Mouse (Mus musculus): ENCODE data around the gene Kpna6.
"Not testable (repeated sequence)": the region's sequence is repeated elsewhere in the genome, so short reads cannot be mapped to it uniquely, and the experiment has no call there.

Kpna6 gene

DNA sequence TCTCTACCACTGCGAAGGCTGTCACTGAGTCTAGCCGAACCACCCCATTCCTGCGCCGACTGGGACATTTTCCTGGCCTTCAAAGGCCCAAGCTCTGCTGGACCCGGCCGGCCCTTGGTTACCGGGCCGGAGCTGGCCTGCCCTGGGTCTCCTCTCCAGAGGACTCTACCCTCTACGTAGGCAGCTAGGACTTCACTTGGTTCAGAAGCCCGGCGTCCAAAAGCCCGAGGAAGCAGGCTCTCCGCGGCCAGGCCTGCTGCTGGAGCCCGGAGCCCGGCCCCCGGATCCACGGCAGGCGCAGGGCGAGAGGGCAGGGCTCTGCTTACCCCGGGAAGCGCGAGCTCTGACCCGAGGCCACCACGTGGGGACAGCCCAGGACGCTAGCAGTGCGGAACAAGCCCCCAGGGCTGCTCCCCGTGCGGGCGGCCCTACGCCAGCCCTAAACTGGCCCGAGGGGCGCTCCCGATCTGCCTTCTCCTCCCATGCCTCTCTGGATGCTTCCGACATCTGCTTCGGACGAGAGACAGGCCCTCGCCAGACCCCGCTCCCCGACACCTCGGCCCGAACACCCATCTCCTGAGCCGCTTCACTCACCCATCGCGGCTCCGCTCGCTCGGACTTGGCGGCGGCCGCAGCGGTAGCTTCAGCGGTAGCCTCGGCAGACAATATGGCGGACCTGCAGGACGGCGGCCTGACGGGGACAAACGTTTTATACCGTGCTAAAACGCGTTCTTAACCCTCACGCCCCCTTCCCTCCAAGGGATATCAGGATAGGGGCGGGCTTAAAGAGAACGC, at the start of gene Kpna6:
TSS of gene Kpna6 (minus strand) at position 685 of the 795 bp plus-strand sequence.
- DNase-seq (ENCODE audit: low read depth, low spot score) = peak; percentile 85

- DNase-seq (ENCODE audit: low read depth, low spot score) = no peak
These were observed 43.7 kb upstream of the Kpna6 start for GRCm38 (mm10) chr4:129716310-129716709.

- no peak for DNase-seq (ENCODE audit: low read depth, low spot score)
These were observed 37.0 kb upstream of the Kpna6 start for GRCm38 (mm10) chr4:129709486-129710129.

- no peak for DNase-seq (ENCODE audit: low read depth, low spot score)
These were observed 34.2 kb upstream of the Kpna6 start for GRCm38 (mm10) chr4:129706750-129707149.

GRCm38 (mm10) chr4:129702454-129702853, 29.9 kb upstream of the Kpna6 start:
- DNase-seq (ENCODE audit: low read depth, low spot score) = no peak

DNA sequence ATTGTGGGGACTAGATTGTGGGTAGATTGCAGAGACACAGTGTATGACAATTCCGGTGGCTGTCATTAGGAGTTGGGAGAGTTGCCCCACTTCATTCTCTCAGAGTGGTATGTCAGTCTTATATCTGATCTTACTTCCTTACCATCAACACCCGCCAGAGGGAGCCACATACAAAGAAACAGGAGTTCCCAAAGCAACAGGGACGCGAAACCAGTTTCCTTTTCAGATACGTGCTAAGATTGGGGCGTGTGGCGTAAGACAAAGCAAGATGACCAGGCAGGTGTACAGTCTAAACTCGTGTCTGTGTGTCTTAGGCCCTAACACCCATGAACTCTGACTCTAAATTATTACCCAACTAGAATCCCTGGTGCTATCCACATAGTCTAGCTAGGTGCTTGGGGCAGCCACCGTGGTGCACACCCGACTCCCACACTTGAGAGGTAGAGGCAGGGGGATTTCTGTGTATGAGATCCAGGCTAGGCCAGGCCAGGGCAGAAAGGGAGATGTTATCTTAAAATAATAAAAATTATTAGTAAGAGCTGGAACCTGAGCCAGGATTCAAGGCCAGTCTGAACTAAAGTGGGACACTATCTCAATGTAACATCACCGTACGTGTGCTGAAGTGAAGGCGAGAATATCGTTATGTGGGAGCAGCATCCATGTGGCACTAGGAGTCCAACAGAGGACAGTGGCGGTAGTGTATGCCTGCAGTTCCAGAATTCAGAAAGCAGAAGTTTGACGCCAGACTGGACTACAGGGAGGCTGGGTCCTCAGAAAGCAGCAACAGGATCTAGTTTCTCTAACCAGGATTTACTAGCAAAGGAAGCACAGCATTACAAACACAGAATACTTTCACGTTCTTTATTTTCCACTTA, 29.2 kb upstream of the Kpna6 start:
- DNase-seq (ENCODE audit: low read depth, low spot score) = peak; percentile 85

GRCm38 (mm10) chr4:129700661-129701060, 28.1 kb upstream of the Kpna6 start:
- not testable (repeated sequence) for DNase-seq (ENCODE audit: low read depth, low spot score)

DNA sequence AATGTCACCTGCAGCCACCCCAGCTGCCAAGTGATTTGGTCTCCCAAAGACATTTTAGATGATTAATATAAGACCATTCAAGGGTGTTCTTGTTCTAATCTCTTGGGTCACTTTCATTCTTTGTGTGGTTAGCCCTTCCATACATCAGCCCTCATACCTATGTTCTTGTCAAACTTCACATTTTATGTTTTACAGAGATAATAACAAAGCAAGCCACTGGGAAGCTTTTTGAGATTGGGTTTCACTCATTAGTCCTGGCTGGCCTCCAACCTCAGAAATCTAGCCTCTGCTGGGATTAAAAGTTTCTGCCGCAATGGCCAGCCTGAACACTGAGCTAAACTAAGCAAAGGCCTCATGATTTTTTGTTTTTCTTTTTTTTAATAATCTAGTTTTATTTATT, 27.6 kb upstream of the Kpna6 start:
- DNase-seq (ENCODE audit: low read depth, low spot score) = no peak

GRCm38 (mm10) chr4:129697191-129697590, 24.6 kb upstream of the Kpna6 start:
- DNase-seq (ENCODE audit: low read depth, low spot score) = no peak

GRCm38 (mm10) chr4:129696158-129696985, 23.8 kb upstream of the Kpna6 start, which contains the start of gene Tmem39b:
Gene Tmem39b, minus strand, starts transcription at chr4:129696838.
- peak; percentile 89 for DNase-seq (ENCODE audit: low read depth, low spot score)

DNA sequence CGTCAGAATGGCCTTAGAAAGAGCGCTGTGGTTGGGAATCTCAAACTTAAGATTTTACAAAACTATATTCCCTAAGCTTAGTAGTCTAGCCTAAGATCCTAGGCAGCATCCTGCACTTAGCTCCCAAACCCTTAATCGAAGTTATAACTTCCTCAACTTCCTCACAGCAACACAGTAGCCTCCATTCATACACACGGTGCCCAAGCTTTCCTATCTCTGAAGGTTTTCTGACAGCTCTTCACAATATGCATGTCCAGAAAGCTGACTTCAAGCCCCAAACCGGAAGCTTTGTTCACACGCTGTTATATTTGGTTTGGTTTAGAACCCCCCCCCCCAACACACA, 23.2 kb upstream of the Kpna6 start:
- no peak for DNase-seq (ENCODE audit: low read depth, low spot score)

DNA sequence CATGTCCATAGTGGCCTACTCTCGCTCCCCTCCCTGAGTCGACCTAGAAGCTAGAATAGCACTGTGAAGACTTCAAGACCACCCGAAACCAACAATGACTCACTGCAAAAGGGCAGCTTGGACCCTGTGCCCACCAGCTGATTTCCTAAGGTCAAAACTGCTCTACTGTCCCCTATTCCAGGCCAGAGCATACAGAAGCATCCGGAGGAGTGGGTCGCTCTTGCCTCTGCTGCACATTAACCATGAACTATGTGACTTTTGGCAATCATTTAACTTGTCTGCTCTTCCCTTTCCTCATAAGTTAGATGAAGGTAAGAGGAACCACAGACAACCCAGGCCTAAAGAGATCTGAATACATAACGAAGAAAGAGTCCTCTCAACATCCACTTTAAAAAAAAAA, 12.0 kb upstream of the Kpna6 start:
- no peak for DNase-seq (ENCODE audit: low read depth, low spot score)

GRCm38 (mm10) chr4:129683901-129684493, 11.4 kb upstream of the Kpna6 start:
- no peak for DNase-seq (ENCODE audit: low read depth, low spot score)

DNA sequence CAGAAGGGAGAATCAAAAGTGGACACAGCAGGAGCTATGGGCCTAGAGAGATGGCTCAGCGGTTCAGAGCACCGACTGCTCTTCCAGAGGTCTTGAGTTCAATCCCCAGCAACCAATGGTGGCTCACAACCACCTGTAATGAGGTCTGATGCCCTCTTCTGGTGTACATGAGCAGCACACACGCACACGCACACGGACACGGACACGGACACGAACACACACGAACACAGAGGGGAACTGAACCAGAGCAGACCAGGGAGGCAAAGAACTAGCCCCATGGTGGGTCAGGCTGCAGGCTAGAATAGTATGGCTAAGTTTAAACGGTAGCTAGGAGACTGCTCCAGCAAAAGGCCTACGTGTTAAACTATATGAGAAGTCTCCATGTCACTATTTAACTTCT, 9.3 kb upstream of the Kpna6 start:
- DNase-seq (ENCODE audit: low read depth, low spot score) = no peak

DNA sequence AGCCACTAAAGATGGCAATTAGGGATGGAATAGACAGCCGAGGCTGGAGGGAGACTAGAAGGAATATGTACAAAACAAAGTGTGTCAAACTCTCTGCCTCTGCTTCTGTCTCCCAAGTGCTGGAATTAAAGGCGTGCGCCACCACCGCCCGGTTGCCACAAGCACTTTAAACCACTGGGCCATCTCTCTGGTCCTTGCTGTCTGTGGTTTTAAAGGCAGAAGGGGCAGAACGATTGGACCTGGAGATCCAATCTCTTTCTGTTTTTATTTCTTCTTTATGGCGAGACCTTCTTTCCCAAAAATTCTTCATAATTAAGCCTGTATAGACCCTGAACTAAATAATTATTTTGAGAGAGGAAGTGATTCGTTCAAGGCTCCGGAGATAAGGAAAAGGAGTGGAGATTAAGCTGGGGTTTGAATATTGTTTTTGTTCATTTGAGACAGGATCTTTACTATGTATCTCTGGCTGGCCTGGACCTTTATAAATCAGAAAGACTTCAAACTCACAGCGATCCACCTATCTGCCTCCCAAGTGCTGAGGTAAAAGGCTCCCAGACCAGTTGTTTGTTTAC, 397 bp upstream of the Kpna6 start:
- DNase-seq (ENCODE audit: low read depth, low spot score) = no peak

GRCm38 (mm10) chr4:129671491-129672082, 980 bp downstream of the Kpna6 start:
- DNase-seq (ENCODE audit: low read depth, low spot score) = peak; percentile 62

DNA sequence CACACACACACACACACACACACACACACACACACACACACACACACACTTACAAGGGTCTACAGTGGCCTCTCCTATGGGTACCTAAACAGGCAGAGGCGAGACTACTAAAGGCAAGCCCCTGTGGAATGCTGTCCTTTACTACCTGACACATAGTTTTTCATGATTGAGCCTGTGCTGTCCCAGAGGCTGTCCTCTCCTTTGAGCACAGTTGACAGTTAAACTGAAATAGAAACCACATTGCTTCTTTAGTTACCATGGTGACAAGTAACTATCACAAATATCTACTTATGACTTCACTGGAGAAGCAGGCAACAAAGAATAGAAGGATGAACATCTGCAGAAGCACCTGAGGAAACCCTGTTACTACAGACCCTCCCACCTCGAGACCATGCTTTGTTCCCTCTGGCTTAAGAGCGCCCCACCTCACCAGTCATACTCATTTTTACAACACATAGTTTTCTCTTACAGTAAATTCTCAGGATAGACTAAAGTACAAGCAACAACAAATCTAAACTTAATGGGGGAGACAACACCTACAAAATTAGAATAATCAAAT, 10.2 kb downstream of the Kpna6 start:
- DNase-seq (ENCODE audit: low read depth, low spot score) = no peak

- no peak for DNase-seq (ENCODE audit: low read depth, low spot score)
These were observed 11.0 kb downstream of the Kpna6 start for GRCm38 (mm10) chr4:129661584-129661983.

DNA sequence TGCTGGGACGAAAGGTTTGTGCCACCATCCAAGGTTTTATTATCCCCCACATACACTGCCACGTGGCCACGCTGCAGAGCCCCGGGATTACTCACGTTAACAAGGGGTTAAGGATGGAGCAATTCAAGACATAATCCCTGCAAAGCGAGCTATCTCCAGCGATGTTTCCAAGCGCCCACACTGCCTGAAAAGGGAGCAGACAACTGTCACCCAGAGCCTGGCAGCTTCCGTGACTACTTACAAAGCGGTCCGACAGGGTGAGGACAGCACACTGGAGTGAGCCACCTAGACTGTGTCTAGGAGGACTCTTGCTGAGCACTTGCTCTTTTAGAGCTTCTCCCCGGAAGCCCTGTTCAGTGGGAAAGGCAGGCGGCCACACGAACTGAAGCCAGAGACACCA, 17.8 kb downstream of the Kpna6 start:
- DNase-seq (ENCODE audit: low read depth, low spot score) = no peak

DNA sequence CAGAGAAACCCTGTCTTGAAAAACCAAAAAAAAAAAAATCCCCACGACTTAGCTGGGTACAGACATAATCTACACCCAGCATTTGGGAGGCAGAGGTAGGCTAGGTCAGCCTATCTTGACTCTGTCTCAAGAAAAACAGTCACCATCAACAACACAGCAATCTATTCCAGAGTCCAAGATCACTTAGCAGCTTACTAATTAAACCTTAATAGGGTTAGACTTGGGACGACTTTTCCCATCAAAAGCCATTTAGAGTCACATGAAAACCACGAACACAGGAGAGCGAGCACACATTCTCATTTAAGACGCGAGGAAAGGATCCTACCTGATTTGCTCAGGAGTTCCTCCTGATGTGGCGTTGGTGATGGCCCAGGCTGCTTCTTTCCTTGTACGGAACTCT, 22.2 kb downstream of the Kpna6 start:
- DNase-seq (ENCODE audit: low read depth, low spot score) = no peak
